Mouse (Mus musculus) liver, postnatal 0 days (tissue): ENCODE data around the gene Foxo6. TPM values are rescaled to one million over a fixed set of nuclear protein-coding genes. Genes with fewer than 3 reads are reported as not detected.
A peak's percentile ranks its signal among the peaks of the same experiment; 100 is the strongest.

Experiments used
- ATAC-seq: fragments of 200-750 bp; cut with Nextera tagmentation; 2 replicates; pipeline ENCODE4 v1.8.0; 2017; ENCODE audit warnings: mild to moderate bottlenecking, moderate library complexity
- DNase-seq: peaks from one replicate; pipeline ENCODE4 v3.0.0-alpha.2; 2016
- H3K27ac ChIP-seq: fragments of 300-500 bp; sonication (generic); 2 replicates; pipeline ENCODE4 v1.5.1; 2014; ENCODE audit warnings: antibody characterized with exemption, moderate library complexity, mild to moderate bottlenecking, low read depth
- H3K27me3 ChIP-seq: fragments of 300-500 bp; sonication (generic); 2 replicates; pipeline ENCODE4 v1.6.1; 2014; ENCODE audit warnings: low read length, control low read depth, mixed read lengths; ENCODE audit not compliant: insufficient read depth
- H3K36me3 ChIP-seq: fragments of 300-500 bp; sonication (generic); replicated peaks from 2 replicates; pipeline ENCODE4 v1.6.1; 2014; ENCODE audit warnings: mild to moderate bottlenecking, control low read depth, low read length, moderate library complexity, mixed read lengths; ENCODE audit not compliant: insufficient read depth
- H3K4me1 ChIP-seq: fragments of 300-500 bp; sonication (generic); 2 replicates; pipeline ENCODE4 v1.6.1; 2014; ENCODE audit warnings: antibody characterized with exemption, mild to moderate bottlenecking, control low read depth; ENCODE audit not compliant: insufficient read depth
- H3K4me2 ChIP-seq: fragments of 300-500 bp; sonication (generic); 2 replicates; pipeline ENCODE4 v1.6.1; 2014; ENCODE audit warnings: low read depth, mild to moderate bottlenecking, low read length, moderate library complexity, mixed read lengths
- H3K4me3 ChIP-seq: fragments of 300-500 bp; sonication (generic); 2 replicates; pipeline ENCODE4 v1.5.1; 2014; ENCODE audit warnings: low read depth, low read length
- H3K9ac ChIP-seq: fragments of 300-500 bp; sonication (generic); replicated peaks from 2 replicates; pipeline ENCODE4 v1.6.1; 2014; ENCODE audit warnings: mild to moderate bottlenecking, moderate library complexity
- H3K9me3 ChIP-seq: fragments of 300-500 bp; sonication (generic); 2 replicates; pipeline ENCODE4 v1.6.1; 2016; ENCODE audit warnings: mild to moderate bottlenecking, control low read depth, low read length, mixed read lengths
- CTCF ChIP-seq: sonication (generic); IDR thresholded peaks from 2 replicates; pipeline ENCODE4 v1.5.1; 2016; ENCODE audit warnings: antibody characterized with exemption, low read depth
- EP300 ChIP-seq: IDR thresholded peaks from 2 replicates; pipeline ENCODE4 v1.6.1; 2016; ENCODE audit warnings: antibody characterized with exemption, low read depth, mild to moderate bottlenecking
- WGBS: fragments of 180-500 bp; shearing (Covaris S2); extraction: QIAGEN DNeasy Blood & Tissue Kit; methylation state at CpG from one replicate; pipeline ENCODE4 v1.1.7; 2014; ENCODE audit not compliant: insufficient replicate concordance; 5-methylcytosine and 5-hydroxymethylcytosine counted together
- polyA plus RNA-seq: library from polyadenylated mRNA; unstranded; fragments of >200 nt; fragmentation: Nextera tagmentation; extraction: Ambion mirVana; gene quantifications from 2 replicates; pipeline ENCODE4 v1.2.1, GENCODE M21; 2015

Gene Foxo6
- polyA plus RNA-seq, result not detected in 2 replicates

DNA sequence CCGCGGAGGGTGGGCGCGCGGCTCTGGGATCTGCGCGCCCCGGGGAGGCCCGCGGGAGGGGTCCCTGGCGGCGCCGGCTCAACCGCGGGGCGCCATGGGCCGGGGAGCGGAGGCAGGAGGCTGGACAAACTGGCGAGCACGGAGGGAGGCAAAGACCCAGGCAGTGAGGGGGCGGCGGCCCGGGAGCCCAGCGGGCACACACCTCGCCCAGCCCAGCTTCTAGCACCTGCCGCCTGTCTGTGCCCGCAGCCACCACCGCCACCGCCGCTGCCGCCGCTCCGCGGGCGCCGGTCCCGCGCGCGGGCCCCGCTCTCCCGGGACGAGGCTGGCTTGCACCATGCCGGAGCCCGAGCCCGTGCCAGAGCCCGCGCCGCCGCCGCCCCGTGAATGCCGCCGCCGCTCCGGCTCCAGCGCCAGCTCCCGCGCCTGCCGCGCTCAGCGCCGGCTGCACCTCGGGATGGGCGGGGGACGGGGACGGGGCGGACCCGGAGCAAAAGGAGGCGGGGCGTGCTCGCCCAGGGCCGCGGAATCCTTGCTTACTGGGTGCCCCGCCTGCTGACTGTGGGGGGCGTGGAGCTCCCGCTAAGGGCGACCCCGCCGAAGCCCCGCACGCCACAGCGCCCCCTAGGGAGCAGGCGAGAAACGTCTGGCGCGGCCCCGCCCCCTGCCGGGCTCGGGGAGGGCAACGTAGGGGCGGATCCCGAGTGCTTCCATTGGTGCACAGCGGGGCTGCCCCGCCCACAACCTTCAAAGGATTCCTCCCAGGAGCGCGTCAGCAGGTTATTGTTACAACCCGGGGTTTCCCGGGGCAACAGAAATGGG, at the start of gene Foxo6:
Gene Foxo6 (minus strand): TSS at position 60 of the 822 bp plus-strand sequence.
- Histone ChIP-seq H3K9me3 (no peaks in the 10 kb centered on the region), H3K27me3 (peaks cover 56% of the 10 kb centered on the region), H3K4me2 (peak within 1 kb of the TSS; percentile 90), H3K36me3 (no peaks in the 10 kb centered on the region), H3K4me1 (peaks cover 17% of the 10 kb centered on the region; the same call in 1 of the 2 replicates), H3K27ac (no peak within 1 kb of the TSS), H3K4me3 (peak within 1 kb of the TSS; percentile 52), H3K9ac (peak within 1 kb of the TSS; percentile 7; the same call in 1 of the 2 replicates)
- TF ChIP-seq CTCF, result peak; percentile 78
- no peak for TF ChIP-seq EP300
- WGBS, result under 1% methylated on average over 71 of the region's 99 CpGs
- peak; percentile 91 for DNase-seq
- ATAC-seq, result peak; percentile 89

DNA sequence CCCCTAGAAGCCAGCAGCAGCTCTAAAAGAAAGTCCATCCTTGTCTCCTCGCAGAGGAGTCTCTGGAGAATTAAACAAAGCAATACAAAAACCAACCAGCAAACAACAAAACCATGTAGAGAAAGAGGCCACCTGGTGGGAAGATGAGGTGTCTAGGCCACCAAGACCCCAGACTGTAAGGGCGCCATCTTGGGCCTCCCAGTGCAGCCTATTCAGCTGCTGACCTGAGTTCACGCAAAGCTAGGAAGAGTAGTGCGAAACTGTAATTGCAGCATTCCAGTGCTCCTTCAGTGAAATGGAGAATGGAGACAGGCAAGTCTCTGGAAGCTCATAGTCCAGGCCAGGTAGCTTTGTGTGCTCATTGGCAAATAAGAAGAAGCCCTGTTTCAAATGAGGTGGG, 47.2 kb upstream of the Foxo6 start:
- ATAC-seq (no peak), DNase-seq (peak; percentile 6)
- no peak overlapping the region for H3K9ac ChIP-seq
- TF ChIP-seq CTCF, result no peak
- TF ChIP-seq EP300, result no peak
- H3K27me3 ChIP-seq, result no peaks in the 10 kb centered on the region
- no peak overlapping the region for H3K4me2 ChIP-seq
- H3K4me1 ChIP-seq, result no peaks in the 10 kb centered on the region
- WGBS, result 82% methylated on average over 4 of the region's 4 CpGs
- H3K36me3 ChIP-seq, result no peaks in the 10 kb centered on the region
- H3K9me3 ChIP-seq, result no peaks in the 10 kb centered on the region
- H3K27ac ChIP-seq, result no peak overlapping the region
- no peak overlapping the region for H3K4me3 ChIP-seq

- Histone ChIP-seq H3K27me3 (no peaks in the 10 kb centered on the region), H3K4me3 (no peak overlapping the region), H3K27ac (no peak overlapping the region), H3K4me2 (no peak overlapping the region), H3K36me3 (no peaks in the 10 kb centered on the region), H3K9ac (no peak overlapping the region), H3K4me1 (no peaks in the 10 kb centered on the region), H3K9me3 (no peaks in the 10 kb centered on the region)
- no peak for TF ChIP-seq CTCF
- DNase-seq (peak; percentile 5), ATAC-seq (no peak)
- WGBS, result 44% methylated on average over 11 of the region's 11 CpGs
Observed at GRCm38 (mm10) chr4:120332934-120333421, 45.8 kb upstream of the Foxo6 start.

DNA sequence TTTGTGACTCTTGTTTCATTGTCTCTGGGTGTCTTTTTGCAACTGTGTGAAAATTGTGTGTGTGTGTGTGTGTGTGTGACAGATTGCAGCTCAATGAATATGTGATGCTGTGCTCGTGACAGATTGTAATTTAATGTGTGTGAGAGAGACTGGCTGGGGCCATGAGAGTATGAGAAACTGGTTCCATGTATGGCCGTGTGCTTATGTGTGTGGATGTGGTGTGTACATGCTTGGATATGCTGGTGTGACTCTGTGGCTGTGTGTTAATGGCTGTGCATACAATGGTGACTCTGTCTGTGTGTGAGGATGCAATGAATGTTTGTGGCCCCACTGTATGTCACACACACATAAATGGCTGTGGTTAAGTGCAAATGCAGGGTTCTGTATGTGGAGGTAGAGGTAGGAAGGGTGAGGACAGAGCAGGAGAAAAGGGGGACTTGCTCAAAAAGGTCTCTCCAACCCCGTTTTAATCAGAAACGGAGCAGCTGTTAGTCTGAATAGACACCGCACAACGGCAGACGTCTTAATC, 45.3 kb upstream of the Foxo6 start:
- H3K4me2 ChIP-seq, result no peak overlapping the region
- no peaks in the 10 kb centered on the region for H3K4me1 ChIP-seq
- DNase-seq, result no peak
- H3K9me3 ChIP-seq, result no peaks in the 10 kb centered on the region
- TF ChIP-seq EP300, result no peak
- no peak for TF ChIP-seq CTCF
- 59% methylated on average over 7 of the region's 7 CpGs for WGBS
- ATAC-seq, result no peak
- no peaks in the 10 kb centered on the region for H3K36me3 ChIP-seq
- no peak overlapping the region for H3K9ac ChIP-seq
- H3K27ac ChIP-seq, result no peak overlapping the region
- no peak overlapping the region for H3K4me3 ChIP-seq
- H3K27me3 ChIP-seq, result no peaks in the 10 kb centered on the region

- no peak for ATAC-seq
- no peak for TF ChIP-seq CTCF
- TF ChIP-seq EP300, result no peak
- WGBS, result 81% methylated on average over 7 of the region's 7 CpGs
Observed at GRCm38 (mm10) chr4:120331992-120332391, 44.8 kb upstream of the Foxo6 start.

GRCm38 (mm10) chr4:120331541-120331940, 44.4 kb upstream of the Foxo6 start:
- no peak overlapping the region for H3K4me3 ChIP-seq
- DNase-seq (peak; percentile 5), ATAC-seq (no peak)
- no peaks in the 10 kb centered on the region for H3K27me3 ChIP-seq
- no peak overlapping the region for H3K9ac ChIP-seq
- 73% methylated on average over 2 of the region's 2 CpGs for WGBS
- no peak overlapping the region for H3K4me2 ChIP-seq
- no peak overlapping the region for H3K27ac ChIP-seq
- no peaks in the 10 kb centered on the region for H3K9me3 ChIP-seq
- no peaks in the 10 kb centered on the region for H3K36me3 ChIP-seq
- TF ChIP-seq EP300 (no peak), CTCF (no peak)
- no peaks in the 10 kb centered on the region for H3K4me1 ChIP-seq

More at GRCm38 (mm10) chr4:120331992-120332391, 44.8 kb upstream of the Foxo6 start:
- H3K4me3 ChIP-seq, result no peak overlapping the region
- no peaks in the 10 kb centered on the region for H3K36me3 ChIP-seq
- no peaks in the 10 kb centered on the region for H3K9me3 ChIP-seq
- H3K27ac ChIP-seq, result no peak overlapping the region
- no peaks in the 10 kb centered on the region for H3K27me3 ChIP-seq
- no peaks in the 10 kb centered on the region for H3K4me1 ChIP-seq
- no peak overlapping the region for H3K9ac ChIP-seq
- DNase-seq, result peak; percentile 8
- no peak overlapping the region for H3K4me2 ChIP-seq
